ENCODE assay signal across 20 mouse cellular contexts in the genomic region with DNA sequence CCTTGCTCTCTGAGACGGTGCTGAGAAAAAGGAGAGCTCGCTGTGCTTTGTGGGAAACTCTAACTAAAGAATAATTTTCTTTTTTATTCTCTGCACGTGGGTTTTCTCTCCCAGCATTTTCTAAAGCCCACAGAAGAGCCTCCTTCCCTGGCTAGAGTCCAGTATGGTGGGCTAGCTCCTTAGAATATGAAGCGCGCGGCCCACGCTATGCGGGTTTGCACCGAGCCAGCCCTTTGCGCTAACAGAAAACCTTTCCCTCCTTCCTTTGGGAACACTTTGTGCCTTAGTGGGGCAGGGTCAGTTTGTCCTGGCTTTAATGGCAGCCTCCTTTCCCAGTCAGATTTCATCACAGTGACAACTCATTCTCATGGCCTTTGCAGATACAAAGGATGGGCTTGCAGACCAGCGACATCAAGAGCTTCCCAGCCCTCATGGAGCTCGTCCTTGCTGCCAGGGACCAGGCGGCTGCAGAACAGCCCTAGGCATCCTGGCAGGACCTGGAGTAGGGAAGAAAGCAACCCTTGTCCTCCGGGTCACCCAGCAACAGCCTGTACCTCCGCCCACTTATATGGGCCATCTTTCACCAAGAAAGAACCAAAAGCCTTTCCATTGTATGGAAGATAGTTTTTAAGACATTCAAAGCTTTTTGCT. TPM values are rescaled to one million over a fixed set of nuclear protein-coding genes. Genes with fewer than 3 reads are reported as not detected.
DNase-seq lines count a peak whose midpoint lies in the region.
"Had no signal": no experiment of that assay in that cellular context is flagged by ENCODE, and none has a peak within 500 bp of the region (broad histone marks: within the 10 kb centered on the region; RNA-seq: fewer than 3 reads in every experiment).

No protein-coding gene starts in this region.

- peak; percentile 36 for DNase-seq in cerebellum, adult 9-11 months
- no peak for DNase-seq in cerebellum, adult 8-10 months
- DNase-seq in layer of hippocampus, postnatal 10 days (ENCODE audit: low spot score in 2 of 2), result peak; percentile 39 to 52
- DNase-seq in layer of hippocampus, adult 18-20 months (ENCODE audit: low spot score in 2 of 2), result no peak
- DNase-seq in right cerebral cortex, adult 18-20 months, result peak; percentile 51
- no peak for DNase-seq in right cerebral cortex, adult 2 months (ENCODE audit: low spot score in 2 of 2)
- no peak for DNase-seq in heart, adult 9 months (ENCODE audit: low spot score in 2 of 2)
- DNase-seq: adrenal gland, postnatal 10 days; cerebellum, adult 11 months; embryo, embryonic 11 days; gastrocnemius, adult 2 months; gastrocnemius, postnatal 36 days; heart, adult 18-20 months; heart, postnatal 4 days; kidney, adult 8-10 months; kidney, postnatal 4 days; thymus, adult 2 months; thymus, postnatal 36 days had no signal

RNA-seq across cellular contexts. Expression of gene Agt, which starts 18.4 kb away (rescaled TPM):
- total RNA-seq in layer of hippocampus, postnatal 10 days (2021), result 10 to 100 TPM; 31.6 to 42.5 TPM
- total RNA-seq in layer of hippocampus, adult 18-20 months (2021), result 10 to 100 TPM; 26.0 to 31.4 TPM
- total RNA-seq: megakaryocyte progenitor cell, adult 5-6 weeks; MEL had no signal

RNA-seq across cellular contexts. Expression of gene Capn9, which starts 24.8 kb away (rescaled TPM):
- total RNA-seq in layer of hippocampus, postnatal 10 days (2021), result under 1 TPM in 1 of 2 experiments, not detected in 1; 0.13 TPM
- under 1 TPM; 0.18 to 0.27 TPM for total RNA-seq in layer of hippocampus, adult 18-20 months (2021)
- total RNA-seq: gastrocnemius, adult 2 months; gastrocnemius, postnatal 36 days; heart, adult 18-20 months; megakaryocyte progenitor cell, adult 5-6 weeks; MEL had no signal

RNA-seq across cellular contexts. Expression of gene Cog2, which starts 30.6 kb away (rescaled TPM):
- total RNA-seq in layer of hippocampus, postnatal 10 days (2021), result 10 to 100 TPM; 34.7 to 38.7 TPM
- 10 to 100 TPM; 40.6 to 43.8 TPM for total RNA-seq in layer of hippocampus, adult 18-20 months (2021)

Comparison
In these comparisons a context has a peak if more than half of its experiments do, and no peak if none do; other contexts are left out.
1. DNase-seq: peak in cerebellum, adult 9-11 months (single experiment), layer of hippocampus, postnatal 10 days (2 of 2) and right cerebral cortex, adult 18-20 months (single experiment); none in cerebellum, adult 8-10 months (single experiment), layer of hippocampus, adult 18-20 months (0 of 2), right cerebral cortex, adult 2 months (0 of 2) and heart, adult 9 months (0 of 2).